Mouse (Mus musculus): ENCODE results near the gene Ranbp17.

DNA sequence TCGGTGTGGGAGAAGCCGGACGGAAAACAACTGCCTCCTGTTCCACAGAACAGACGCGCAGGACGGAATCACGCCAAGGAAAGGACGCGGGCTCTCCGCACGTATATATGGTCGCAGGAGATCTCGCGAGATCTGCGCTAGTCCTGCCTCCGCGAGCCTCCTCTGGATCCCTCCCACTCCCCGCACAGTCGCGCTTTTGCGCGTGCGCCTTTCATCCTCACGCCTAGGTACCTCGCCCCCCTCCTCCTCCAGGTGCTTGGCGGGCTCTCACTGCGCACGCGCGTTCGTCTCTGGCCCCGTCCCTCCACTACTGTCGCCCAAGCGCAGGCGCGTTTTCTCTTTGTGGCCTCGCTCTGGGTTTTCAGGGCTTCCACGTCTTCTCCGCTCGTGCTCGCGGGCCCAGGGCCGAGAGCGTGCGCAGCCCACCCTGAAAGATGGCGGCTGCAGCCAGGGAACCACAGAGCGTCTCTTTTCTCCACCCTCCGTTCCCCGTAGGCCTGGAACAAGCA lies 350.5 kb downstream of the Ranbp17 start, which contains the start of gene Npm1:
- TF ChIP-seq RAD21 (IDR thresholded peaks at IDR 0.05; ENCODE audit: low read depth, low read length) (no peak), CTCF (conservative IDR thresholded peaks at IDR 0.05 in 1 of 2, IDR thresholded peaks at IDR 0.05 in 1 of 2; ENCODE audit: low read depth in 2 of 2, low read length in 2 of 2) (no peak), EP300 (IDR thresholded peaks at IDR 0.05; ENCODE audit: low read length) (no peak)
